Mouse (Mus musculus) monocyte, adult 59 days (primary cell): Measurements from ENCODE around the gene Dusp8. TPM values are rescaled to one million over a fixed set of nuclear protein-coding genes. Genes with fewer than 3 reads are reported as not detected.

ENCODE experiments used
- total RNA-seq, 2 experiments: library from RNA; stranded (reverse); gene quantifications; one replicate each; pipeline ENCODE4 v1.2.4; 2023

Gene Dusp8
- total RNA-seq = 1 to 10 TPM; 1.2 to 2.1 TPM

GRCm38 (mm10) chr7:142095183-142095931, at the start of gene Dusp8:
Gene Dusp8 (minus strand): TSS chr7:142095843.

DNA sequence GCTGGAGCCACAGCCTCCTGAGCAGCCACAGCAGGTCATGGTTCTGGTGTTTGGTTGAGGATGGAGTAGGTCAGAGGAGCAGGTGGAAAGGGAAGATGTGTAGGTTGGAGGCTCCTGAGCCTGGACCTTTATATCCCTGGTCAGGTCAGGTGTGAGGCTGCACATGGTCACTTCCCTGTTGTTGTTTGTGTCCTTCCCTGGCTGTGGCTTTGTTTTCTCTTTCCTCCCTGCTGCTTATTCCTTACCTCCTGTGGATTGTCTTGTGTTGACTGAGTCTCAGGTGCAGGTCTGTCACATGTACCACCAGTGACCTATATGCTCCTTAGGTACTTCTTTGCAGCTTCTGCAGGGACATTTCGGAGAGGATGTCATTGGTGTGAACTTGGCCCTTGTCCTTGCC, 48.9 kb upstream of the Dusp8 start, which contains the start of gene Gm45337:
Gene Gm45337 (minus strand): TSS at position 101 of the 400 bp plus-strand sequence.

DNA sequence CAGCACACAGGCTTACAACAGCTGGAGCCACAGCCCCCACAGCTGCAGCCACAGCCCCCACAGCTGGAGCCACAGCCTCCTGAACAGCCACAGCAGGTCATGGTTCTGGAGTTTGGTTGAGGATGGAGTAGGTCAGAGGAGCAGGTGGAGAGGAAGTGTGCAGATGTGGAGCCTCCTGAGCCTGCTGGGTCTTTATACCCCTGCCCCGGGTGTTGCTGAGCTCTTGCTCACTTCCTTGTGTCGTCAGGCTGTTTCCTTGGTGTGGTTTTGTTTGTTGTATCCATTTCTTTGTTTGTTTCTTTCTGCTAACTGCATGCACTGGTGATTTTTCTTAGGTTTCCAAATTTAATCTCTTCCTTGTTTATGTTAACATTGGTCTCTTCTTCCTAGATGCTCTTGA, 40.3 kb upstream of the Dusp8 start, which contains the start of gene Gm39115:
Gene Gm39115 (minus strand): TSS at position 101 of the 400 bp plus-strand sequence.

GRCm38 (mm10) chr7:142120629-142121028, 25.0 kb upstream of the Dusp8 start, which contains the start of gene Gm45618:
Gene Gm45618 (minus strand): TSS chr7:142120729.

GRCm38 (mm10) chr7:142060931-142061565, 34.6 kb downstream of the Dusp8 start, which contains the start of gene Mob2:
Gene Mob2 (minus strand): TSS chr7:142061065.

Other genes with a start within 250 kb of the Dusp8 start
- 10 to 100 TPM; 56.4 to 60.9 TPM for gene Tollip, start 177.3 kb downstream of the Dusp8 start, total RNA-seq
- not detected for gene Brsk2, start 146.1 kb downstream of the Dusp8 start, total RNA-seq
- gene Mob2, start 34.8 kb downstream of the Dusp8 start, total RNA-seq = 10 to 100 TPM; 33.7 to 38.0 TPM
- gene Gm45618, start 24.9 kb upstream of the Dusp8 start, total RNA-seq = not detected
- not detected for gene Gm39115, start 40.2 kb upstream of the Dusp8 start, total RNA-seq
- not detected for gene Gm45337, start 48.8 kb upstream of the Dusp8 start, total RNA-seq
- gene Gm29735, start 61.3 kb upstream of the Dusp8 start, total RNA-seq = not detected
- not detected for gene Gm4553, start 69.9 kb upstream of the Dusp8 start, total RNA-seq
- gene Krtap5-2, start 80.2 kb upstream of the Dusp8 start, total RNA-seq = not detected
- gene Gm10153, start 94.5 kb upstream of the Dusp8 start, total RNA-seq = not detected
- not detected for gene Krtap5-3, start 105.5 kb upstream of the Dusp8 start, total RNA-seq
- not detected for gene Gm7579, start 116.0 kb upstream of the Dusp8 start, total RNA-seq
- gene Krtap5-5, start 134.1 kb upstream of the Dusp8 start, total RNA-seq = not detected
- gene Gm40460, start 145.2 kb upstream of the Dusp8 start, total RNA-seq = not detected
- not detected for gene Gm2431, start 162.5 kb upstream of the Dusp8 start, total RNA-seq
- gene Gm4559, start 178.5 kb upstream of the Dusp8 start, total RNA-seq = not detected
- not detected for gene Krtap5-1, start 201.3 kb upstream of the Dusp8 start, total RNA-seq
- not detected for gene Krtap5-4, start 207.7 kb upstream of the Dusp8 start, total RNA-seq